Mouse (Mus musculus) heart, postnatal 0 days (tissue): ENCODE data around the gene Aldh8a1. TPM values are rescaled to one million over a fixed set of nuclear protein-coding genes. Genes with fewer than 3 reads are reported as not detected.

Experiments
- ATAC-seq: fragments of 200-750 bp; cut with Nextera tagmentation; 2 replicates; pipeline ENCODE4 v1.8.0; 2017; ENCODE audit warnings: low read depth, moderate number of reproducible peaks, moderate library complexity; ENCODE audit not compliant: insufficient read depth
- DNase-seq: peaks from one replicate; pipeline ENCODE4 v3.0.0-alpha.2; 2016; ENCODE audit warnings: low spot score
- H3K27ac ChIP-seq: fragments of 300-500 bp; sonication (generic); 2 replicates; pipeline ENCODE4 v1.5.1; 2014; ENCODE audit warnings: low read depth, mild to moderate bottlenecking
- H3K27me3 ChIP-seq: fragments of 300-500 bp; sonication (generic); 2 replicates; pipeline ENCODE4 v1.6.1; 2014; ENCODE audit warnings: low read length, mixed read lengths; ENCODE audit not compliant: control insufficient read depth, insufficient read depth
- H3K36me3 ChIP-seq: fragments of 300-500 bp; sonication (generic); replicated peaks from 2 replicates; pipeline ENCODE4 v1.6.1; 2014; ENCODE audit warnings: low read length, mixed read lengths; ENCODE audit not compliant: control insufficient read depth, insufficient read depth
- H3K4me1 ChIP-seq: fragments of 300-500 bp; sonication (generic); 2 replicates; pipeline ENCODE4 v1.6.1; 2014; ENCODE audit warnings: antibody characterized with exemption; ENCODE audit not compliant: control insufficient read depth, insufficient read depth
- H3K4me2 ChIP-seq: fragments of 300-500 bp; sonication (generic); 2 replicates; pipeline ENCODE4 v1.6.1; 2014; ENCODE audit warnings: low read depth, mild to moderate bottlenecking, low read length, moderate library complexity
- H3K4me3 ChIP-seq: fragments of 300-500 bp; sonication (generic); 2 replicates; pipeline ENCODE4 v1.5.1; 2014; ENCODE audit warnings: low read depth, low read length
- H3K9ac ChIP-seq: fragments of 300-500 bp; sonication (generic); replicated peaks from 2 replicates; pipeline ENCODE4 v1.6.1; 2014; ENCODE audit warnings: low read depth, low read length, mixed read lengths
- H3K9me3 ChIP-seq: fragments of 300-500 bp; sonication (generic); replicated peaks from 2 replicates; pipeline ENCODE4 v1.6.1; 2016; ENCODE audit warnings: low read length; ENCODE audit not compliant: control insufficient read depth
- CTCF ChIP-seq: IDR thresholded peaks from 2 replicates; pipeline ENCODE4 v1.5.1; 2016; ENCODE audit warnings: antibody characterized with exemption, control low read depth, low read depth
- EP300 ChIP-seq: IDR thresholded peaks from 2 replicates; pipeline ENCODE4 v1.6.1; 2016; ENCODE audit warnings: antibody characterized with exemption, low read depth
- WGBS: fragments of 180-500 bp; shearing (Covaris S2); extraction: QIAGEN DNeasy Blood & Tissue Kit; methylation state at CpG from one replicate; pipeline ENCODE4 v1.1.7; 2014; 5-methylcytosine and 5-hydroxymethylcytosine counted together
- polyA plus RNA-seq: library from polyadenylated mRNA; unstranded; fragments of >200 nt; fragmentation: Nextera tagmentation; extraction: Ambion mirVana; gene quantifications from 2 replicates; pipeline ENCODE4 v1.2.1, GENCODE M21; 2015
- total RNA-seq: library from RNA; depleted of rRNA; stranded (reverse); fragments of >200 nt; gene quantifications from 2 replicates; pipeline ENCODE4 v1.2.3, GENCODE M21; 2014; ENCODE audit warnings: low replicate concordance

Aldh8a1 gene
- total and polyA plus RNA-seq, 2 experiments from 2014 or later, result not detected

- Histone ChIP-seq H3K4me1 (peaks cover 7% of the 10 kb centered on the region), H3K4me2 (no peak overlapping the region), H3K27ac (no peak overlapping the region), H3K27me3 (no peaks in the 10 kb centered on the region), H3K9me3 (no peaks in the 10 kb centered on the region), H3K9ac (no peak overlapping the region), H3K4me3 (no peak overlapping the region), H3K36me3 (no peaks in the 10 kb centered on the region)
- TF ChIP-seq EP300, result no peak
- no peak for TF ChIP-seq CTCF
- WGBS, result 73% methylated on average over 11 of the region's 11 CpGs
- DNase-seq, result no peak
- no peak for ATAC-seq
Observed at GRCm38 (mm10) chr10:21405707-21406534, 28.8 kb downstream of the Aldh8a1 start.

DNA sequence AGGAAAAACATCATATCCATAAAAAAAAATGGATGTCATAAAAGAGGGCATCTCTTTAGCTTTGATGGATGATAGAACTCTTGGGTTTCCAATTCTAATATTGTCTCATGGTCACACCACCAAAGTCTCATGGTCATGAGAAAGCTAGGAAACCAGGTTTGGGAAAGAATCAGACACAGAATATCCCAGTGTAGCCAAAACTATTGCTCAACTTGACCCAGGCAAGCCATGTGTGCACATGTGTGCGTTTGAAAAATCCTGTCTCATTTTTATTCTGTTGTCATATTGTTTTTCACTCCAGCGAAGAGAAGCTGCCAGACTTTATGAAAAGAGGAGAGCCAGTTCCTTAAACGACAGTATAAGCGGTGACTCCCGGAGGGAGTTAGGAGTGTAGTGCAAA is 33.6 kb downstream of the Aldh8a1 start:
- DNase-seq (no peak), ATAC-seq (no peak)
- Histone ChIP-seq H3K27me3 (no peaks in the 10 kb centered on the region), H3K4me2 (no peak overlapping the region), H3K4me3 (no peak overlapping the region), H3K27ac (no peak overlapping the region), H3K9me3 (no peaks in the 10 kb centered on the region), H3K4me1 (no peaks in the 10 kb centered on the region), H3K36me3 (no peaks in the 10 kb centered on the region), H3K9ac (no peak overlapping the region)
- TF ChIP-seq EP300 (no peak), CTCF (no peak)
- 68% methylated on average over 5 of the region's 5 CpGs for WGBS

- no peak for ATAC-seq
- no peak overlapping the region for H3K9ac ChIP-seq
- no peaks in the 10 kb centered on the region for H3K36me3 ChIP-seq
- H3K4me3 ChIP-seq, result no peak overlapping the region
- no peak overlapping the region for H3K27ac ChIP-seq
- WGBS, result 69% methylated on average over 6 of the region's 6 CpGs
- no peak for DNase-seq
- H3K4me2 ChIP-seq, result no peak overlapping the region
- no peak for TF ChIP-seq CTCF
- no peak for TF ChIP-seq EP300
- H3K9me3 ChIP-seq, result no peaks in the 10 kb centered on the region
- H3K27me3 ChIP-seq, result no peaks in the 10 kb centered on the region
- H3K4me1 ChIP-seq, result no peaks in the 10 kb centered on the region
Observed at GRCm38 (mm10) chr10:21411621-21412205, 34.6 kb downstream of the Aldh8a1 start.

- no peaks in the 10 kb centered on the region for H3K4me1 ChIP-seq
- DNase-seq (no peak), ATAC-seq (no peak)
- H3K27ac ChIP-seq, result no peak overlapping the region
- no peak overlapping the region for H3K9ac ChIP-seq
- H3K36me3 ChIP-seq, result no peaks in the 10 kb centered on the region
- no peak overlapping the region for H3K4me3 ChIP-seq
- no peaks in the 10 kb centered on the region for H3K9me3 ChIP-seq
- WGBS, result 71% methylated on average over 4 of the region's 4 CpGs
- TF ChIP-seq CTCF (no peak), EP300 (no peak)
- H3K4me2 ChIP-seq, result no peak overlapping the region
- H3K27me3 ChIP-seq, result no peaks in the 10 kb centered on the region
Observed at GRCm38 (mm10) chr10:21415031-21415430, 37.9 kb downstream of the Aldh8a1 start.

DNA sequence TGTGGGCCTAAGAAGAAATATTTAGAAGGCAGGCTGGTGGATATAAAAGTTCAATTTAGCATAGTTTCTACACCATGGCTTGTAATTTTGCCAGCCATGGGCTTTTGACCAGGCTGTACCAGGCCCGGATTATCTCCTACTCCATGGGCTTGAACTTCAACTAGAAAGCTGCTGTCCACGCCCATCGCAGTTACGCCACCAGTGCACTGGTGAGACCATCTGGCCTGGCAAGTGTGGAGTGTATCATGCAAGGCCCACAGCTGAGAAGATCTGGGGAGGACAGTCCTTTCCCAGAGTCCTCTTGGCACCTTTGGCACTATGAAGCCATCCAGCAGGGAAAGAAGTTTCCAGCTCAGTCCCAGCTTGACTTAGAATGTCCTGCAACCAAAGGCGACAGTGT is 39.1 kb downstream of the Aldh8a1 start:
- 86% methylated on average over 5 of the region's 5 CpGs for WGBS
- Histone ChIP-seq H3K27ac (no peak overlapping the region), H3K9me3 (no peaks in the 10 kb centered on the region), H3K9ac (no peak overlapping the region), H3K36me3 (no peaks in the 10 kb centered on the region), H3K4me1 (no peaks in the 10 kb centered on the region), H3K4me3 (no peak overlapping the region), H3K4me2 (no peak overlapping the region), H3K27me3 (no peaks in the 10 kb centered on the region)
- ATAC-seq, result no peak
- DNase-seq, result no peak
- no peak for TF ChIP-seq EP300
- TF ChIP-seq CTCF, result no peak

- TF ChIP-seq CTCF (no peak), EP300 (no peak)
- H3K4me2 ChIP-seq, result no peak overlapping the region
- no peak overlapping the region for H3K4me3 ChIP-seq
- H3K27me3 ChIP-seq, result no peaks in the 10 kb centered on the region
- no peak overlapping the region for H3K9ac ChIP-seq
- no peaks in the 10 kb centered on the region for H3K36me3 ChIP-seq
- DNase-seq (peak; percentile 6), ATAC-seq (no peak)
- WGBS, result 72% methylated on average over 14 of the region's 14 CpGs
- H3K27ac ChIP-seq, result no peak overlapping the region
- H3K9me3 ChIP-seq, result no peaks in the 10 kb centered on the region
- H3K4me1 ChIP-seq, result no peaks in the 10 kb centered on the region
Observed at GRCm38 (mm10) chr10:21419188-21419587, 42.1 kb downstream of the Aldh8a1 start.
